Mouse (Mus musculus): ENCODE data around the gene Tubb5. TPM values are rescaled to one million over a fixed set of nuclear protein-coding genes. Genes with fewer than 3 reads are reported as not detected.

Tubb5 gene
- polyA plus RNA-seq, 2 experiments from 2014 or later = 564 to 602 TPM

DNA sequence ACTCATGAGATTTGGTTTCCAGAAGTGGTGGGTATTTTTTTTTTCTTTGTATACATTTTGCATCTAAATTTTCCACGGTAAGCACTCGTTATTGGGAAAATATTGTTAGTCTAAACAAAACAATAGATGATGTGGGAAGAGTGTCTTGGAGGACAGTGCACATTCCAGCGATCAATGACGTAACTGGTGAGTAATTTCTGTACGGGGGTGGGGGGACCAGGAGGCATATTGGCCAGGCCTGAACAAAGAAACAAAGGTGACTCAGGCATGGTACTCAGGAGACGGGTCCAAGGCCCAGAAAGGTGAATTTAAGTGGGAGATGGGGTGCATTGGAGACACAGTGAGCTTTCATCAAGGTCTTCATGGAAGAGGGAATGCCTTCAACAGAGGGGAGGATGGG, 42.5 kb downstream of the Tubb5 start:
- no peak for ATAC-seq

DNA sequence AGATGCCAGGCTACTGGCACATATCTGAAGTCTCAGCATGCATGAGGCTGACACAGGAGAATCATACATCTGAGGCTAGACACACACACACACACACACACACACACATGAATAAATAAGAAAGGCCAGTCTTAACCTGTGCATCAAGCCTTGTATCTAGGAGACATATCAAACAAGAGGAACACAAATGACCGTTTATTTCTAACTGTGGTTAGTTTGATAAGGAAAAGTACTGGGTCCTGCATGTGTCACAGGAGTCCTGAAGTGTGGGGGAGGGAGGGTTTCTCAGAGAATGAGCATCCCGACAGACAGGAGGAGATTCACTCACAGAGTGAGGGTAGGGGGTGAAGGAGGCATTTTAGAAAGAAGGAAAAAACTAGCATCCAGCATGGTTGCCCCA, 43.0 kb downstream of the Tubb5 start:
- no peak for ATAC-seq

GRCm38 (mm10) chr17:35792837-35793236, 45.3 kb downstream of the Tubb5 start:
- no peak for ATAC-seq

DNA sequence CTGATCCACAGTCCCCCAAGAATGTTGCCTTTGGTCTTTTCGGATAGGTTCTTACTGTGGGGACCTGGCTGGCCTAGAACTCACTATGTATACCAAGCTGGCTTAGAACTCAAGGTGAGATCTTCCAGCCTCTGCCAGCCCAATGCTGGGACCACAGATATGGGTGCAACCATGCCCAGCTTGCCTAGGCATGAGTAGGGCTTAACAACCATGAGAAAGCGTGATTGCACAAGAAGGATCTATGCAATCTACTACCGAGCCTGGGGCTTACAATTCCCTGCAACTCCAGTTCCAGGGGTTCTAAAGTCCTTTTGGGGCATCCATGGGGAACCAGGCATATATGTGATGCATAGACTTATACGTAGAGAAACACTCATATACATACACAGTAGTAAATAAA, 47.2 kb downstream of the Tubb5 start:
- no peak for ATAC-seq

DNA sequence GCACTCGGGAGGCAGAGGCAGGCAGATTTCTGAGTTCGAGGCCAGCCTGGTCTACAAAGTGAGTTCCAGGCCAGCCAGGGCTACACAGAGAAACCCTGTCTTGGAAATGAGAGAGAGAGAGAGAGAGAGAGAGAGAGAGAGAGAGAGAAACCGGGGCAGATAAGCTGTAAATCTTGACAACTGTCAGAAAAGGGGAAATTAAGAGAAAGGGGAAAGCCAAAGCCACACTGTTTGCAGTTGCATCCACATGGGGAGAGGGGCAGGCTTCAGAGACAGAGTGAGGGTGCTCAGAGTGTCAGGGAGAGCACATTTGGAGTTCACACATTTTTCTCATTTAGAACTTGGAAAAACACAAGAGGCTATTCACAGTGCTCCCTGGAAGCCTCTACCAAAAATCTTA, 50.1 kb downstream of the Tubb5 start:
- no peak for ATAC-seq

GRCm38 (mm10) chr17:35787493-35787892, 50.6 kb downstream of the Tubb5 start:
- ATAC-seq = no peak

GRCm38 (mm10) chr17:35785140-35785539, 53.0 kb downstream of the Tubb5 start:
- no peak for ATAC-seq

GRCm38 (mm10) chr17:35783944-35784343, 54.2 kb downstream of the Tubb5 start:
- ATAC-seq = no peak

Other genes with a start within 250 kb of the Tubb5 start
- gene Sfta2, start 236.8 kb downstream of the Tubb5 start, polyA plus RNA-seq (2017; shearing (Covaris generic)) = not detected
- not detected for gene Gm9573, start 211.7 kb downstream of the Tubb5 start, polyA plus RNA-seq (2017; shearing (Covaris generic))
- under 1 TPM; 0.16 to 0.46 TPM for gene Mucl3, start 194.6 kb downstream of the Tubb5 start, polyA plus RNA-seq (2017; shearing (Covaris generic))
- gene Vars2, start 170.7 kb downstream of the Tubb5 start, polyA plus RNA-seq (2017; shearing (Covaris generic)) = 10 to 100 TPM; 11.1 to 15.2 TPM
- 10 to 100 TPM; 28.3 to 37.7 TPM for gene Gtf2h4, start 164.6 kb downstream of the Tubb5 start, polyA plus RNA-seq (2017; shearing (Covaris generic))
- gene Ddr1, start 133.7 kb downstream of the Tubb5 start, polyA plus RNA-seq (2017; shearing (Covaris generic)) = under 1 TPM; 0.65 TPM
- 1 to 10 TPM; 1.1 to 1.9 TPM for gene Ier3, start 16.6 kb downstream of the Tubb5 start, polyA plus RNA-seq (2017; shearing (Covaris generic))
- 10 to 100 TPM; 24.3 to 30.7 TPM for gene Flot1, start 15.1 kb downstream of the Tubb5 start, polyA plus RNA-seq (2017; shearing (Covaris generic))
- 10 to 100 TPM; 10.9 to 13.2 TPM for gene Mdc1, start 3.2 kb upstream of the Tubb5 start, polyA plus RNA-seq (2017; shearing (Covaris generic))
- gene Nrm, start 23.0 kb upstream of the Tubb5 start, polyA plus RNA-seq (2017; shearing (Covaris generic)) = 10 to 100 TPM; 35.5 to 43.5 TPM
- gene Ppp1r18, start 27.3 kb upstream of the Tubb5 start, polyA plus RNA-seq (2017; shearing (Covaris generic)) = 100 to 1,000 TPM; 222 to 223 TPM
- gene Dhx16, start 41.5 kb upstream of the Tubb5 start, polyA plus RNA-seq (2017; shearing (Covaris generic)) = 10 to 100 TPM; 13.4 to 39.3 TPM
- gene 2310061I04Rik, start 59.1 kb upstream of the Tubb5 start, polyA plus RNA-seq (2017; shearing (Covaris generic)) = 10 to 100 TPM; 12.6 to 15.3 TPM
- 10 to 100 TPM; 10.3 to 16.9 TPM for gene Atat1, start 71.8 kb upstream of the Tubb5 start, polyA plus RNA-seq (2017; shearing (Covaris generic))
- gene Mrps18b, start 78.1 kb upstream of the Tubb5 start, polyA plus RNA-seq (2017; shearing (Covaris generic)) = 10 to 100 TPM; 59.8 to 82.8 TPM
- 10 to 100 TPM; 44.9 to 53.5 TPM for gene Ppp1r10, start 78.1 kb upstream of the Tubb5 start, polyA plus RNA-seq (2017; shearing (Covaris generic))
- 100 to 1,000 TPM; 122 to 174 TPM for gene Abcf1, start 131.5 kb upstream of the Tubb5 start, polyA plus RNA-seq (2017; shearing (Covaris generic))
- gene Gnl1, start 141.5 kb upstream of the Tubb5 start, polyA plus RNA-seq (2017; shearing (Covaris generic)) = 1 to 10 TPM; 8.1 to 9.2 TPM
- 10 to 100 TPM; 16.5 to 17.6 TPM for gene Prr3, start 141.9 kb upstream of the Tubb5 start, polyA plus RNA-seq (2017; shearing (Covaris generic))
- gene H2-T24, start 182.3 kb upstream of the Tubb5 start, polyA plus RNA-seq (2017; shearing (Covaris generic)) = 10 to 100 TPM; 31.2 to 45.1 TPM
- gene H2-T23, start 194.5 kb upstream of the Tubb5 start, polyA plus RNA-seq (2017; shearing (Covaris generic)) = 1,000 to 10,000 TPM in 1 of 2 experiments, 100 to 1,000 TPM in 1; 829 to 1,151 TPM
- gene H2-T22, start 204.4 kb upstream of the Tubb5 start, polyA plus RNA-seq (2017; shearing (Covaris generic)) = 100 to 1,000 TPM; 407 to 526 TPM
- under 1 TPM in 1 of 2 experiments, not detected in 1; 0.66 TPM for gene Gm6034, start 204.7 kb upstream of the Tubb5 start, polyA plus RNA-seq (2017; shearing (Covaris generic))
- gene Gm11127, start 220.1 kb upstream of the Tubb5 start, polyA plus RNA-seq (2017; shearing (Covaris generic)) = not detected